Mouse (Mus musculus) brain, adult 10 weeks (tissue): ENCODE measurements around the gene Rapgef3. TPM values are rescaled to one million over a fixed set of nuclear protein-coding genes. Genes with fewer than 3 reads are reported as not detected.

Experiments
- polyA plus RNA-seq: library from polyadenylated mRNA; stranded (reverse); fragments of 350-450 nt; fragmentation: Illumina TruSeq; extraction: RNeasy Lipid Tissue Mini Kit (QIAGEN cat#74804); gene quantifications from one replicate; pipeline ENCODE4 v1.2.3, GENCODE M21; 2015; ENCODE audit warnings: low read depth, low replicate concordance

Gene Rapgef3
- 26.4 TPM for polyA plus RNA-seq

GRCm38 (mm10) chr15:97767280-97768186 is at the start of gene Rapgef3:
TSS of gene Rapgef3 (minus strand) at chr15:97767972.

GRCm38 (mm10) chr15:97778311-97779098 is 10.7 kb upstream of the Rapgef3 start, which contains the start of gene Slc48a1:
TSS of gene Slc48a1 (plus strand) at chr15:97778520.

GRCm38 (mm10) chr15:97731111-97731510 is 36.7 kb downstream of the Rapgef3 start, which contains the start of gene Endou:
TSS of gene Endou (minus strand) at chr15:97731339.

GRCm38 (mm10) chr15:97705211-97706050 is 62.3 kb downstream of the Rapgef3 start, which contains the start of gene Rpap3:
TSS of gene Rpap3 (minus strand) at chr15:97705825.

Other genes starting within 250 kb of the Rapgef3 start
- gene Rpap3, start 62.1 kb downstream of the Rapgef3 start, polyA plus RNA-seq: 26.2 TPM
- 5.8 TPM for gene Endou, start 36.6 kb downstream of the Rapgef3 start, polyA plus RNA-seq
- gene Slc48a1, start 10.5 kb upstream of the Rapgef3 start, polyA plus RNA-seq: 184 TPM
- 26.7 TPM for gene Hdac7, start 76.5 kb upstream of the Rapgef3 start, polyA plus RNA-seq
- 0.31 TPM for gene Vdr, start 142.7 kb upstream of the Rapgef3 start, polyA plus RNA-seq
- 48.7 TPM for gene Tmem106c, start 196.2 kb upstream of the Rapgef3 start, polyA plus RNA-seq
- gene Col2a1, start 236.7 kb upstream of the Rapgef3 start, polyA plus RNA-seq: 0.76 TPM